Comparison of ENCODE assay signal across 8 mouse cellular contexts in the genomic region with DNA sequence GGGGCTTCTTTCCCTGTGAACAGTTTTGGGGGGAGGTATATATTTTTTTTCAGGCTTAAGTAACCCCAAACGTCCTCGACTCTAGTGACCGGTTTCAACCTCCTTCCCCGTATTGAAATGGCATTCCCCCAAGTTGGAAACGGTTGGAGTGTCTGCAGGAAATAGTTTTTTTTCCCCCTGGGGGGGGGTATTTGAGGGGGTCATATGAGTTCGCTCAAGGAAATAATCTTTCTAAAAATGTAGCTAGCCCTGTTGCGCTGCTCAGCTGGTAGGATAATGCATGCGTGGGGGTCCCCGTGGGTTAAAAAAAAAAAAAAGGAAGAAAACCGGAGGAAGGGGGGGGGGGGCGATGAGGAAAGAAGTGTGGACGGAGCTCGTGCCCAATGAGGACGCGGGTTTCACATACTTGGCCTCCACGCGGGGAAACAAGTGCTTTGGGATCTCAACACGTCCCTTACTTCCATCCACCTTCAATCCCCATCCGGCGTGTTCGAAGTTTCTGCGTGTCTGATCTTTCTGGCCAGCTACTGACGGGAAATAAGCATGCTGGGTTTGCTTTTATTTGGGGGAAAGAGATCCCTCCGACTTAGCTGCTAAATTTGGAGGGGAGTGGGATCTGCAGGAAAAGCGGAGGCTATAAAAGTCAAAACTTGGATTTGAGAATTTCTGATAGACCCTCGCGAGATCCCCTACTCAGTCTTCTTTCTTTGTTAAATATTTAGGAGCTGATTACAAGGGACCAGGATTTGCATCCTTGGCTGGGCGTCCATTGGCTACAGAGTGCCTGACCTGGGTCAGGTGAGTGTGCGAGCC. TPM values are rescaled to one million over a fixed set of nuclear protein-coding genes. Genes with fewer than 3 reads are reported as not detected.
DNase-seq lines count a peak whose midpoint lies in the region; ATAC-seq and TF ChIP-seq lines count a peak whose summit lies in the region.

No protein-coding gene starts in this region.

- H3K27me3 ChIP-seq in heart, postnatal 0 days (ENCODE audit: control insufficient read depth, insufficient read depth, low read length): no peaks in the 10 kb centered on the region
- H3K27me3 ChIP-seq in liver, embryonic 13.5 days: no peaks in the 10 kb centered on the region
- H3K27me3 ChIP-seq in neural tube, embryonic 12.5 days (replicated peaks): no peaks in the 10 kb centered on the region

- no peak for TF ChIP-seq EP300 in heart, postnatal 0 days (IDR thresholded peaks at IDR 0.05; ENCODE audit: low read depth)

- WGBS in heart, postnatal 0 days: 1% methylated on average over 27 of the region's 29 CpGs
- WGBS in liver, embryonic 13.5 days (ENCODE audit: insufficient replicate concordance): 1% methylated on average over 28 of the region's 29 CpGs
- under 1% methylated on average over 28 of the region's 29 CpGs for WGBS in neural tube, embryonic 12.5 days

- H3K36me3 ChIP-seq in heart, postnatal 0 days (replicated peaks; ENCODE audit: control insufficient read depth, insufficient read depth, low read length): no peaks in the 10 kb centered on the region
- H3K36me3 ChIP-seq in liver, embryonic 13.5 days: no peaks in the 10 kb centered on the region
- no peaks in the 10 kb centered on the region for H3K36me3 ChIP-seq in neural tube, embryonic 12.5 days

- peaks cover 29% of the 10 kb centered on the region for H3K4me1 ChIP-seq in heart, postnatal 0 days (ENCODE audit: control insufficient read depth, insufficient read depth)
- peaks cover 37% of the 10 kb centered on the region for H3K4me1 ChIP-seq in liver, embryonic 13.5 days (replicated peaks)
- 0 out of 2 replicates have a peak, but pooled peaks cover 10% of the 10 kb centered on the region for H3K4me1 ChIP-seq in neural tube, embryonic 12.5 days

- H3K9me3 ChIP-seq in heart, postnatal 0 days (replicated peaks; ENCODE audit: control insufficient read depth, low read length): no peaks in the 10 kb centered on the region
- H3K9me3 ChIP-seq in liver, embryonic 13.5 days (replicated peaks): no peaks in the 10 kb centered on the region
- no peaks in the 10 kb centered on the region for H3K9me3 ChIP-seq in neural tube, embryonic 12.5 days

- peak overlapping the region; percentile 84 for H3K4me3 ChIP-seq in heart, postnatal 0 days (ENCODE audit: low read depth, low read length)
- peak overlapping the region; percentile 77 for H3K4me3 ChIP-seq in liver, embryonic 13.5 days (replicated peaks)
- peak overlapping the region; percentile 68 for H3K4me3 ChIP-seq in neural tube, embryonic 12.5 days

- 0 out of 2 replicates have a peak, but pooled peaks have one; percentile 3 for ATAC-seq in common myeloid progenitor, adult 5-6 weeks (replicated peaks; ENCODE audit: low read depth, poor library complexity, severe bottlenecking)
- no peak for ATAC-seq in heart, postnatal 0 days (ENCODE audit: insufficient read depth, low read depth)
- no peak for ATAC-seq in liver, embryonic 13.5 days (ENCODE audit: low read depth)
- ATAC-seq in neural tube, embryonic 12.5 days (ENCODE audit: low FRiP score, low read depth): 0 out of 2 replicates have a peak, but pooled peaks have one; percentile 1

- peak overlapping the region; percentile 74 for H3K9ac ChIP-seq in heart, postnatal 0 days (replicated peaks; ENCODE audit: low read depth, low read length)
- H3K9ac ChIP-seq in liver, embryonic 13.5 days: peak overlapping the region; percentile 79
- peak overlapping the region; percentile 59; the same call in 1 of the 2 replicates for H3K9ac ChIP-seq in neural tube, embryonic 12.5 days

- no peak for TF ChIP-seq CTCF in heart, postnatal 0 days (IDR thresholded peaks at IDR 0.05; ENCODE audit: low read depth)

- H3K27ac ChIP-seq in heart, postnatal 0 days (ENCODE audit: low read depth): peak overlapping the region; percentile 82
- peak overlapping the region; percentile 68; the same call in 1 of the 2 replicates for H3K27ac ChIP-seq in liver, embryonic 13.5 days
- H3K27ac ChIP-seq in neural tube, embryonic 12.5 days: no peak overlapping the region

- peak; percentile 34 for DNase-seq in right cerebral cortex, adult 18-20 months
- no peak for DNase-seq in right cerebral cortex, postnatal 36 days (ENCODE audit: low spot score in 2 of 2)
- DNase-seq in heart, postnatal 0 days (ENCODE audit: low spot score): peak; percentile 51
- no peak for DNase-seq in liver, embryonic 13.5 days
- no peak for DNase-seq in layer of hippocampus, adult 9-11 months
- no peak for DNase-seq in urinary bladder, postnatal 4 days (ENCODE audit: low spot score in 2 of 2)

- H3K4me2 ChIP-seq in heart, postnatal 0 days (ENCODE audit: low read depth, low read length): peak overlapping the region; percentile 94
- peak overlapping the region; percentile 95 for H3K4me2 ChIP-seq in liver, embryonic 13.5 days
- peak overlapping the region; percentile 91 for H3K4me2 ChIP-seq in neural tube, embryonic 12.5 days (replicated peaks)

RNA-seq across cellular contexts. Expression of a gene that starts 0.8 kb away (rescaled TPM):
- total RNA-seq in common myeloid progenitor, adult 5-6 weeks (2017): 100 and 111 TPM in 2 replicates
- 22.2 and 41.9 TPM in 2 replicates for total RNA-seq in heart, postnatal 0 days (2014; rRNA removed; ENCODE audit: low replicate concordance)
- 5.7 and 7.1 TPM in 2 replicates for polyA plus RNA-seq in heart, postnatal 0 days (2015; fragmentation: Nextera tagmentation; extraction: Ambion mirVana)
- polyA plus RNA-seq in liver, embryonic 13.5 days (2015; fragmentation: Nextera tagmentation; extraction: Ambion mirVana): 2.3 and 3.2 TPM in 2 replicates
- polyA plus RNA-seq in neural tube, embryonic 12.5 days (2016; fragmentation: Nextera tagmentation; extraction: Ambion mirVana): 6.6 and 6.9 TPM in 2 replicates

RNA-seq across cellular contexts. Expression of a gene that starts 28.3 kb away (rescaled TPM):
- total RNA-seq in common myeloid progenitor, adult 5-6 weeks (2017): 13.6 and 19.5 TPM in 2 replicates
- total RNA-seq in heart, postnatal 0 days (2014; rRNA removed; ENCODE audit: low replicate concordance): 29.5 and 52.2 TPM in 2 replicates
- 17.2 and 19.7 TPM in 2 replicates for polyA plus RNA-seq in heart, postnatal 0 days (2015; fragmentation: Nextera tagmentation; extraction: Ambion mirVana)
- polyA plus RNA-seq in liver, embryonic 13.5 days (2015; fragmentation: Nextera tagmentation; extraction: Ambion mirVana): 9.3 and 10.2 TPM in 2 replicates
- 12.3 and 13.0 TPM in 2 replicates for polyA plus RNA-seq in neural tube, embryonic 12.5 days (2016; fragmentation: Nextera tagmentation; extraction: Ambion mirVana)

Comparison
In these comparisons a context has a peak if more than half of its experiments do, and no peak if none do; other contexts are left out.
1. DNase-seq: peak in right cerebral cortex, adult 18-20 months (single experiment) and heart, postnatal 0 days (single experiment); none in right cerebral cortex, postnatal 36 days (0 of 2), liver, embryonic 13.5 days (single experiment), layer of hippocampus, adult 9-11 months (single experiment) and urinary bladder, postnatal 4 days (0 of 2).
2. ATAC-seq: peak in common myeloid progenitor, adult 5-6 weeks (single experiment) and neural tube, embryonic 12.5 days (single experiment); none in heart, postnatal 0 days (single experiment) and liver, embryonic 13.5 days (single experiment).
3. Peak in every context shown above with its lines, with median percentiles within 50 percentile points of each other: H3K4me2 ChIP-seq, H3K4me3 ChIP-seq and H3K9ac ChIP-seq.